In genomic region chr3:82876372-82876739, GRCm38 (mm10) we compare ENCODE assay signal across 8 mouse cellular contexts. TPM values are rescaled to one million over a fixed set of nuclear protein-coding genes. Genes with fewer than 3 reads are reported as not detected.
DNase-seq lines count a peak whose midpoint lies in the region; ATAC-seq lines count a peak whose summit lies in the region.

Gene Rbm46, minus strand, starts transcription at chr3:82876483.

- H3K27me3 ChIP-seq in hindbrain, embryonic 13.5 days, result peaks cover 29% of the 10 kb centered on the region
- peaks cover 16% of the 10 kb centered on the region for H3K27me3 ChIP-seq in lung, embryonic 16.5 days (ENCODE audit: control insufficient read depth, insufficient read depth, low read depth, low read length)

- DNase-seq in adrenal gland, adult 2 months, result peak; percentile 76
- DNase-seq in cerebellum, postnatal 36 days, result peak; percentile 25 to 54
- peak; percentile 74 for DNase-seq in gastrocnemius, adult 18-20 months (ENCODE audit: low spot score)
- peak; percentile 44 to 65 for DNase-seq in layer of hippocampus, postnatal 25 days (ENCODE audit: extremely low spot score in 1 of 2, low spot score in 1 of 2)
- peak; percentile 82 for DNase-seq in retina, embryonic 14.5 days (ENCODE audit: low spot score)
- no peak for DNase-seq in c-Kit-positive CD71-positive TER-119-positive erythroid progenitor cells, embryonic 14.5 days (ENCODE audit: low spot score)

- no peaks in the 10 kb centered on the region for H3K9me3 ChIP-seq in hindbrain, embryonic 13.5 days
- peaks cover 4% of the 10 kb centered on the region; the same call in 1 of the 2 replicates for H3K9me3 ChIP-seq in lung, embryonic 16.5 days (ENCODE audit: control insufficient read depth, low read length)

- peak within 1 kb of the TSS; percentile 60 for H3K4me2 ChIP-seq in hindbrain, embryonic 13.5 days
- H3K4me2 ChIP-seq in lung, embryonic 16.5 days (ENCODE audit: low read depth, low read length), result peak within 1 kb of the TSS; percentile 68

- H3K9ac ChIP-seq in hindbrain, embryonic 13.5 days, result peak within 1 kb of the TSS; percentile 60; the same call in 1 of the 2 replicates
- peak within 1 kb of the TSS; percentile 57 for H3K9ac ChIP-seq in lung, embryonic 16.5 days (ENCODE audit: low read length)

- peak within 1 kb of the TSS; percentile 44 for H3K4me3 ChIP-seq in hindbrain, embryonic 13.5 days
- H3K4me3 ChIP-seq in lung, embryonic 16.5 days (ENCODE audit: low read length), result peak within 1 kb of the TSS; percentile 54

- H3K36me3 ChIP-seq in hindbrain, embryonic 13.5 days, result no peaks in the 10 kb centered on the region
- no peaks in the 10 kb centered on the region for H3K36me3 ChIP-seq in lung, embryonic 16.5 days (ENCODE audit: control insufficient read depth, insufficient read depth, low read length)

- H3K27ac ChIP-seq in hindbrain, embryonic 13.5 days, result no peak within 1 kb of the TSS
- H3K27ac ChIP-seq in lung, embryonic 16.5 days (ENCODE audit: low read length), result no peak within 1 kb of the TSS

- peak; percentile 94 for ATAC-seq in hindbrain, embryonic 13.5 days (ENCODE audit: low FRiP score)
- peak; percentile 98 for ATAC-seq in lung, embryonic 16.5 days (ENCODE audit: low read depth)

- H3K4me1 ChIP-seq in hindbrain, embryonic 13.5 days (replicated peaks), result peaks cover 9% of the 10 kb centered on the region
- H3K4me1 ChIP-seq in lung, embryonic 16.5 days (replicated peaks; ENCODE audit: control insufficient read depth, insufficient read depth, low read length), result peaks cover 4% of the 10 kb centered on the region; the same call in 1 of the 2 replicates

- 33% methylated on average over 34 of the region's 36 CpGs for WGBS in hindbrain, embryonic 13.5 days
- 17% methylated on average over 32 of the region's 36 CpGs for WGBS in lung, embryonic 16.5 days

RNA-seq across cellular contexts. Expression of gene Rbm46, which starts in this region (rescaled TPM):
- under 1 TPM; 0.38 to 0.69 TPM for total RNA-seq in adrenal gland, adult 2 months (2021)
- not detected in 2 replicates for polyA plus RNA-seq in adrenal gland, adult 2 months (2012; rRNA removed)
- total RNA-seq in gastrocnemius, adult 18-20 months (2021), result under 1 TPM in 1 of 2 experiments, not detected in 1; 0.12 TPM
- polyA plus RNA-seq in hindbrain, embryonic 13.5 days (2015; fragmentation: Nextera tagmentation; extraction: Ambion mirVana), result 2.3 and 2.4 TPM in 2 replicates
- total RNA-seq in layer of hippocampus, postnatal 25 days (2021), result under 1 TPM; 0.71 to 0.77 TPM
- 10.1 and 11.1 TPM in 2 replicates for polyA plus RNA-seq in lung, embryonic 16.5 days (2015; fragmentation: Nextera tagmentation; extraction: Ambion mirVana)

Comparison
In these comparisons a context has a peak if more than half of its experiments do, and no peak if none do; other contexts are left out.
1. Peak in DNase-seq in adrenal gland, adult 2 months; RNA of the gene not detected or under 1 TPM.
2. Peak in DNase-seq in gastrocnemius, adult 18-20 months; RNA of the gene not detected or under 1 TPM.
3. Peak in DNase-seq in layer of hippocampus, postnatal 25 days; RNA of the gene not detected or under 1 TPM.